Mouse (Mus musculus) stomach, postnatal 0 days (tissue): ENCODE results near the gene Tbl3. TPM values are rescaled to one million over a fixed set of nuclear protein-coding genes. Genes with fewer than 3 reads are reported as not detected.
"Not testable (repeated sequence)": the region's sequence is repeated elsewhere in the genome, so short reads cannot be mapped to it uniquely, and the experiment has no call there.

Source experiments
- ATAC-seq: fragments of 200-750 bp; cut with Nextera tagmentation; 2 replicates; pipeline ENCODE4 v1.8.0; 2017; ENCODE audit not compliant: low FRiP score, low TSS enrichment
- DNase-seq: peaks from one replicate; pipeline ENCODE4 v3.0.0-alpha.2; 2016; ENCODE audit warnings: low spot score
- H3K27ac ChIP-seq: fragments of 300-500 bp; sonication (generic); replicated peaks from 2 replicates; pipeline ENCODE4 v1.5.1; 2014; ENCODE audit warnings: mild to moderate bottlenecking, control low read depth
- H3K27me3 ChIP-seq: fragments of 300-500 bp; sonication (generic); 2 replicates; pipeline ENCODE4 v1.6.1; 2014; ENCODE audit warnings: low read length; ENCODE audit not compliant: control insufficient read depth, insufficient read depth
- H3K36me3 ChIP-seq: fragments of 300-500 bp; sonication (generic); 2 replicates; pipeline ENCODE4 v1.6.1; 2014; ENCODE audit warnings: low read length, mixed read lengths; ENCODE audit not compliant: control insufficient read depth, insufficient read depth
- H3K4me1 ChIP-seq: fragments of 300-500 bp; sonication (generic); replicated peaks from 2 replicates; pipeline ENCODE4 v1.6.1; 2014; ENCODE audit warnings: antibody characterized with exemption; ENCODE audit not compliant: control insufficient read depth, insufficient read depth
- H3K4me2 ChIP-seq: fragments of 300-500 bp; sonication (generic); replicated peaks from 2 replicates; pipeline ENCODE4 v1.6.1; 2014; ENCODE audit warnings: low read depth, mild to moderate bottlenecking, control low read depth, moderate library complexity
- H3K4me3 ChIP-seq: fragments of 300-500 bp; sonication (generic); 2 replicates; pipeline ENCODE4 v1.5.1; 2014; ENCODE audit warnings: low read depth, low read length, control low read depth
- H3K9ac ChIP-seq: fragments of 300-500 bp; sonication (generic); 2 replicates; pipeline ENCODE4 v1.6.1; 2014; ENCODE audit warnings: mild to moderate bottlenecking, low read length, control low read depth, mixed read lengths
- H3K9me3 ChIP-seq: fragments of 300-500 bp; sonication (generic); 2 replicates; pipeline ENCODE4 v1.6.1; 2016; ENCODE audit warnings: low read length; ENCODE audit not compliant: control insufficient read depth
- CTCF ChIP-seq: IDR thresholded peaks from 2 replicates; pipeline ENCODE4 v1.5.1; 2016; ENCODE audit warnings: antibody characterized with exemption, low read depth, mild to moderate bottlenecking, moderate library complexity
- EP300 ChIP-seq: optimal IDR thresholded peaks from 2 replicates; pipeline ENCODE3; 2016; ENCODE audit warnings: antibody characterized with exemption
- WGBS: fragments of 180-500 bp; shearing (Covaris S2); extraction: QIAGEN DNeasy Blood & Tissue Kit; methylation state at CpG from one replicate; pipeline ENCODE4 v1.1.7; 2014; 5-methylcytosine and 5-hydroxymethylcytosine counted together
- polyA plus RNA-seq: library from polyadenylated mRNA; unstranded; fragments of >200 nt; fragmentation: Nextera tagmentation; extraction: Ambion mirVana; gene quantifications from 2 replicates; pipeline ENCODE4 v1.2.1, GENCODE M21; 2015

Tbl3 gene
- polyA plus RNA-seq, 1 experiment from 2014 or later = 33.7 TPM

DNA sequence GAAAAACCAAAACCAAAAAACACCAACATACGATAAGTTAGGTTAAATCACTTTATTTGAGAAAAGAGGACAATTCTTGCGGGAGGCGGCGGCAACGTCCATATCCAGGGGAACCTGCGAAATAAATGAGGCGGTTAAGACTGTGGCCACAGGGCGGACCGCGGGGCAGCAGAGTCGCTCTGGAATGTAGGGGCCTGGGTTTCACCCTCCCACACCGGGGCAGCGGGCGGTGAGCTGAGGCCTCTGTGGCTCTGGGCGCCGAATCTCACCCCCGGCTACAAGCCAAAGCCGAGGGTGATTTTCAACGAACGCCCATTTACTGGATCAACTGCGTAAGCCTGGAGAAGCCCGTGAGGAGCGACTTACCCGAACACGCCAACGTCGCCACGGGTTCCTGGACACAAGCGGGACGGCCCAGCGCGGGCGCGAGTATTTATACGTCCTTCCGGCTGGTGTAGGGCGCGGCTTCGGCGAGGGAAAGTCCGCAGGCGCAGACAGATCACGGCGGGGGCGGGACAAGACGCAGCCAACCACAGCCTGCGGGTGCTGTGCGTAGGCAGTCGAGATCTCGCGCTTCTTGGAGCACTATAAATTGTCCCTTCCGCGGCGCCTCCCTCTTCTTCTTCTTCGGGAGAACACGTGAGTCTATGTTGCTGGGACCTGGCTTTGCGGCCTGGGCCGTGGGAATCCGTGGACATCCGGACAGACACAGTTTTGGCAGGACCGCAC is 12.2 kb upstream of the Tbl3 start:
- under 1% methylated on average over 61 of the region's 61 CpGs for WGBS
- Histone ChIP-seq H3K4me2 (peak overlapping the region; percentile 66), H3K4me3 (peak overlapping the region; percentile 50), H3K9me3 (no peaks in the 10 kb centered on the region), H3K27me3 (no peaks in the 10 kb centered on the region), H3K9ac (peak overlapping the region; percentile 88), H3K36me3 (peaks cover 10% of the 10 kb centered on the region), H3K4me1 (0 out of 2 replicates have a peak, but pooled peaks cover 2% of the 10 kb centered on the region), H3K27ac (peak overlapping the region; percentile 94)
- peak; percentile 77 for TF ChIP-seq EP300
- peak; percentile 29 for TF ChIP-seq CTCF
- peak; percentile 97 for ATAC-seq
- DNase-seq = peak; percentile 99

DNA sequence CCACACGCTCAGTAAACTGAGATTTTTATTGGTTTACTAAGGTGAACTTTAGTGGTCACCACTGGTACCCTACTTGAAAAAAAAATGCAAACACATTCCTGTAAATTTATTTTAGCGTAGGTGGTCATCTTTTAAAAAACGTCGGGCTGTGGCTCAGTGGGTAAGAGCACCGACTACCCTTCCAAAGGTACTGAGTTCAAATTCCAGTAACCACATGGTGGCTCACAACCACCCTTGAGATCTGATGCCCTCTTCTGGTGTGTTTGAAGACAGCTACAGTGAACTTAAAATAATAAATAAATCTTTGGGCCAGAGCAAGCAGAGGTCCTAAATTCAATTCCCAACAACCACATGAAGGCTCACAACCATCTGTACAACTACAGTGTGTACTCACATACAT is 11.5 kb upstream of the Tbl3 start:
- not testable (repeated sequence) for DNase-seq

DNA sequence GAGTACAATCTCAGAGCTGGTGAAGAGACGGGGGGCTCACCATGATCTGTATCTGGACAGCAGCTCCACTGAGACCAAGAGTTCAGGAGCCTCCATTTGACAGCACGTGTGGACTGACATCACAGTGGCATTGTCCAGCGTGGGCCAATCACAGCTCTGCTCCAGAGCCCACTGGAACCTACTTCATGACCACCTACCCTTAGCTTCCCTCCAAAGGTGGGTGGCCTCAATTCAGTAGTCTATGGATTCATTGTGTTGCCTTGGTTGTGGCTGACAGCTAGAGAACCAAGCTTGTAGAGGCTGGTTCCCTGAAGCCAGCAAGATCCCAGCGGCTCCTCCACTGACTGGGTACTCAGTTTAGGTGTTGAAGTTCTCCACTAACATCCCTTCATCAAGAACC is 10.5 kb upstream of the Tbl3 start, which contains the start of the genes Rnf151 and Rps2:
Rnf151 (minus strand) TSS at position 121 of the 400 bp plus-strand sequence.
Rps2 (plus strand) TSS at position 174 of the 400 bp plus-strand sequence.
- ATAC-seq = no peak
- TF ChIP-seq EP300 (no peak), CTCF (no peak)
- WGBS = 77% methylated on average over 4 of the region's 4 CpGs
- H3K4me3 ChIP-seq = peak within 1 kb of the TSS; percentile 50
- 0 out of 2 replicates have a peak, but pooled peaks cover 2% of the 10 kb centered on the region for H3K4me1 ChIP-seq
- H3K27me3 ChIP-seq = no peaks in the 10 kb centered on the region
- no peak within 1 kb of the TSS for H3K27ac ChIP-seq
- DNase-seq = no peak
- no peaks in the 10 kb centered on the region for H3K9me3 ChIP-seq
- peaks cover 10% of the 10 kb centered on the region for H3K36me3 ChIP-seq
- H3K9ac ChIP-seq = no peak within 1 kb of the TSS
- H3K4me2 ChIP-seq = peak within 1 kb of the TSS; percentile 24

More for the DNA sequence above, 11.5 kb upstream of the Tbl3 start:
- Histone ChIP-seq H3K4me2 (peak overlapping the region; percentile 24), H3K9ac (peak overlapping the region; percentile 61; the same call in 1 of the 2 replicates), H3K4me3 (peak overlapping the region; percentile 50)
- H3K36me3 ChIP-seq, H3K9me3 ChIP-seq, H3K4me1 ChIP-seq, ATAC-seq, H3K27me3 ChIP-seq, H3K27ac ChIP-seq: not testable (repeated sequence)
- WGBS = 54% methylated on average over 5 of the region's 5 CpGs
- TF ChIP-seq CTCF = peak; percentile 51

DNA sequence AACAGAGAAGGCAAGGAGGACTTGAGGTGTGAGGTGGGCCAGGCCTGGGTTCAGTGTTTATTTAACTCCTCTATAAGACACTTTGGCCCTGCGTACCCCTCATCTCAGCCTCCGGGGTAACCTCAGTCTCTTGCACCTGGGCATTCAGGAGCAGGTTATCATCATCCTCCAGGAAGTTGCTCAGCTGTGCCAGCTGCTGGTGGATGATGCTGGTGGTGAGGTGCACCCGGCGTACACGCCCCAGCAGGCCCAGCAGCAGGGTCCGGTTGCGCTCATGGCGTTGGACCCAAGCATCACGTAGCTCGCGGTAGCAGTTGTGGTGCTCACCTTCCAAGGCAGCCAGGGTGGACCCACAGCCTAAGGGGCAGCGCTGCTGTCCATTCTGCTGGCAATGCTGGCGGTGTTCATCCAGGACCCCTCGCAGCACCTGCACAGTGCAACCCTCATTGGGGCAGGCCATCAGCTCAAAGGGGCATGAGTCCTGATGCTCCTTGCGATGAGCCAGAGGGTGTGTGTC is 8.8 kb upstream of the Tbl3 start:
- no peaks in the 10 kb centered on the region for H3K27me3 ChIP-seq
- no peaks in the 10 kb centered on the region for H3K9me3 ChIP-seq
- no peak for TF ChIP-seq EP300
- TF ChIP-seq CTCF = no peak
- peaks cover under 1% of the 10 kb centered on the region; the same call in 1 of the 2 replicates for H3K36me3 ChIP-seq
- no peak for ATAC-seq
- 94% methylated on average over 15 of the region's 15 CpGs for WGBS
- no peaks in the 10 kb centered on the region for H3K4me1 ChIP-seq
- H3K27ac ChIP-seq = no peak overlapping the region
- no peak overlapping the region for H3K4me2 ChIP-seq
- no peak overlapping the region for H3K9ac ChIP-seq
- no peak for DNase-seq
- H3K4me3 ChIP-seq = no peak overlapping the region

DNA sequence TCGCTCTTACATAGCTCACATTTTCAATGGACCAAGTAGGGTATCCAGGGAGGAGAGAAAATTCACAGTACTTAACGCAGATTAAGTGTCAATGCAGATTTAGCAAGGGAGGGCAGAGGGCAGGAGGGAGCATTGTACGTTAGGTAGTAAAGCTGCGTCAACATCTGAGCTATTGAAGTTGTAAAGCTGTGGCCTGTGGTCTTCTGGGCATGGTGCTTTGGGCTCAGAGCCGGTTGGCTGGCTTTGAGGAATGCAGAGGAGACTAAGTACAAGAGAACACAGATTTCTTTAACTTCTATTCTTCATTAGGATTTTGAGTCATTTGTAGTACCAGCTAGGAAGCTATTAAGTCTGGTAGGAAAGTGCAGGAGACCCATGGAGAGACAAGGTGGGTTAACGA is 8.1 kb upstream of the Tbl3 start:
- Histone ChIP-seq H3K4me1 (no peaks in the 10 kb centered on the region), H3K27ac (no peak overlapping the region), H3K4me3 (no peak overlapping the region), H3K9me3 (no peaks in the 10 kb centered on the region), H3K27me3 (no peaks in the 10 kb centered on the region), H3K4me2 (no peak overlapping the region), H3K9ac (no peak overlapping the region), H3K36me3 (no peaks in the 10 kb centered on the region)
- no peak for DNase-seq
- no peak for TF ChIP-seq CTCF
- no peak for TF ChIP-seq EP300
- ATAC-seq = no peak
- WGBS = 69% methylated on average over 6 of the region's 6 CpGs

DNA sequence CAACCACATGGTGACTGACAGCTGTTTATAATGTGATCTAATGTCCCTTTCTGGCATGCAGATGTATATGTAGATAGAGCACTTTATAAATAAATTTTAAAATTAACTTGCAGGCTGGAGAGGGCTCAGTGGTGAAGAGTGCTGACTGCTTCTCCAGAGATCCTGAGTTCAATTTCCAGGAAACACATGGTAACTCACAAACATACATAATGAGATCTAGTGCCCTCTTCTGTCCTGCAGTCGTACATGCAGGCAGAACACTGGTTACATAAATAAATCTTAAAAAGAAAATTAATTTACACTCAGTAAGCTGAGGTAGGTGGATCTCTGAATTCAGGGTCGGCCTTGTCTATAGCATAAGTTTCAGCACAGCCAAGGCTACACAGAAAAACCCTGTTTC is 1.2 kb upstream of the Tbl3 start:
- Histone ChIP-seq H3K4me3 (no peak overlapping the region), H3K9me3 (no peaks in the 10 kb centered on the region), H3K36me3 (peaks cover 11% of the 10 kb centered on the region), H3K4me1 (no peaks in the 10 kb centered on the region), H3K27ac (no peak overlapping the region), H3K4me2 (no peak overlapping the region), H3K27me3 (no peaks in the 10 kb centered on the region), H3K9ac (no peak overlapping the region)
- DNase-seq = no peak
- ATAC-seq = 0 out of 2 replicates have a peak, but pooled peaks have one; percentile 9
- WGBS = 34% methylated on average over 2 of the region's 2 CpGs
- peak; percentile 66 for TF ChIP-seq CTCF
- no peak for TF ChIP-seq EP300
